Mouse (Mus musculus): ENCODE data around the gene Gbgt1. TPM values are rescaled to one million over a fixed set of nuclear protein-coding genes. Genes with fewer than 3 reads are reported as not detected.
"Not testable (repeated sequence)": the region's sequence is repeated elsewhere in the genome, so short reads cannot be mapped to it uniquely, and the experiment has no call there.

Gene Gbgt1
- polyA plus RNA-seq, 1 experiment from 2014 or later: 1.8 TPM

DNA sequence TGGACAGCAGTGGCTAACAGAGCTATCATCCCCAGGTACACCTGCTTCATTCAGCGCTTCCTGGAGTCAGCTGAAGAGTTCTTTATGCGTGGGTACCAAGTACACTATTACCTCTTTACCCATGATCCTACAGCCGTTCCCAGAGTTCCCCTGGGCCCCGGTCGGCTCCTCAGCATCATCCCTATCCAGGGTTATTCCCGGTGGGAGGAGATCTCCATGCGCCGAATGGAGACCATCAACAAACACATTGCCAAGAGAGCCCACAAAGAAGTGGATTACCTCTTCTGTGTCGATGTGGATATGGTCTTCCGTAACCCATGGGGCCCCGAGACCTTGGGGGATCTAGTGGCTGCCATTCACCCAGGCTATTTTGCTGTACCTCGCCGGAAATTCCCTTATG, 8.0 kb downstream of the Gbgt1 start:
- ATAC-seq (ENCODE audit: borderline replicate concordance, extremely low read depth, low FRiP score, low TSS enrichment): no peak
- no peak overlapping the region for H3K27ac ChIP-seq
- no peaks in the 10 kb centered on the region for H3K9me3 ChIP-seq
- no peaks in the 10 kb centered on the region for H3K4me1 ChIP-seq
- no peak overlapping the region for H3K9ac ChIP-seq
- no peak overlapping the region for H3K4me2 ChIP-seq
- no peaks in the 10 kb centered on the region for H3K27me3 ChIP-seq
- H3K4me3 ChIP-seq: no peak overlapping the region
- H3K36me3 ChIP-seq: no peaks in the 10 kb centered on the region
- 88% methylated on average over 13 of the region's 13 CpGs for WGBS

DNA sequence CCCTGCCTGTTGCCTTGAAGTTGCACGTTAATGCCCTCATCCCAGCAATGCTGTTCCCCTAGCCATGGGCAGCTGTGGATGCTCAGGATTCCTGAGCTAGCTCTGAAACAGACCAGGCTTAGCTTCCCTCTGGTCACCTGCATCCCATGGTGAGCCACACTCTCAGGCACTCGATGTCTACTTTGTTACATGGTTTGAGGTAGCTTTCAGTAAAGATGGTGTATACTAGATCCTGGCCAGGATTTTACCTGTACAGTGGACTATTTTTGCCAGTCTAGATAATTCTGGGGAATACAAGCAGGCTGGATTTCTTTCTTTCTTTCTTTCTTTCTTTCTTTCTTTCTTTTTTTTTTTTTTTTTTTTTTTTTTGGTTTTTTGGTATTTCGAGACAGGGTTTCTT, 9.1 kb downstream of the Gbgt1 start, which contains the start of gene Gm10134:
TSS of gene Gm10134 (plus strand) at position 301 of the 400 bp plus-strand sequence.
- WGBS: 67% methylated on average over 3 of the region's 3 CpGs
- H3K4me2 ChIP-seq: no peak within 1 kb of the TSS
- H3K4me1 ChIP-seq: no peaks in the 10 kb centered on the region
- H3K4me3 ChIP-seq: no peak within 1 kb of the TSS
- 0 out of 2 replicates have a peak, but pooled peaks cover 5% of the 10 kb centered on the region for H3K27me3 ChIP-seq
- no peaks in the 10 kb centered on the region for H3K9me3 ChIP-seq
- ATAC-seq (ENCODE audit: borderline replicate concordance, extremely low read depth, low FRiP score, low TSS enrichment): no peak
- H3K36me3 ChIP-seq: no peaks in the 10 kb centered on the region
- no peak within 1 kb of the TSS for H3K27ac ChIP-seq
- no peak within 1 kb of the TSS for H3K9ac ChIP-seq

DNA sequence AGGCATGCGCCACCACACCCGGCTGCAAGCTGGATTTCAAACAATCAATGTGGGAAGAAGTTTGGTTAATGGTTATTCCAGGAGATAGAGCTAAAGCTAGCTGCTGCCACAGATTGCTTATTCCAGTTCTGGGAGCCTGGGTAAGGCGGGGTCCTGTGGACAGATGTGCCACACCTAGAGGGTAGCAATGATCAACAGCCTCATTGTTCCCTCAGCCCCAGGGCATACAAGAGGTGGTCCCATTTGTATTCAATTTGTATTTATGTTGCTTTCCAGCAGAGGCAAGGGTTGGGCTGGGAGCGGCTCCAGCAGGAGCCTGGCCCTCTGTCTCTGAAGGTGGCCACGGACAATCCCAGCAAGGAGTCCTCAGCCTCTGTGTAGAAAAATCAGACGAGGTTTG, 9.6 kb downstream of the Gbgt1 start:
- no peak for ATAC-seq (ENCODE audit: borderline replicate concordance, extremely low read depth, low FRiP score, low TSS enrichment)
- no peak overlapping the region for H3K9ac ChIP-seq

GRCm38 (mm10) chr2:28511600-28511999, 14.9 kb downstream of the Gbgt1 start:
- H3K36me3 ChIP-seq; H3K9me3 ChIP-seq; H3K4me2 ChIP-seq; H3K27me3 ChIP-seq; H3K4me3 ChIP-seq; H3K9ac ChIP-seq; H3K27ac ChIP-seq; ATAC-seq (ENCODE audit: borderline replicate concordance, extremely low read depth, low FRiP score, low TSS enrichment): not testable (repeated sequence)
- 48% methylated on average over 5 of the region's 5 CpGs for WGBS
- peaks cover 13% of the 10 kb centered on the region for H3K4me1 ChIP-seq

More for the DNA sequence above, 9.6 kb downstream of the Gbgt1 start:
- Histone ChIP-seq H3K4me1 (no peaks in the 10 kb centered on the region), H3K36me3 (no peaks in the 10 kb centered on the region), H3K27me3 (0 out of 2 replicates have a peak, but pooled peaks cover 5% of the 10 kb centered on the region), H3K9me3 (no peaks in the 10 kb centered on the region), H3K27ac (no peak overlapping the region), H3K4me3 (no peak overlapping the region), H3K4me2 (no peak overlapping the region)
- 80% methylated on average over 6 of the region's 6 CpGs for WGBS

- H3K27me3 ChIP-seq: 0 out of 2 replicates have a peak, but pooled peaks cover 5% of the 10 kb centered on the region
- H3K4me2 ChIP-seq: peak within 1 kb of the TSS; percentile 99
- under 1% methylated on average over 61 of the region's 71 CpGs for WGBS
- no peaks in the 10 kb centered on the region for H3K9me3 ChIP-seq
- peak within 1 kb of the TSS; percentile 70 for H3K4me3 ChIP-seq
- H3K27ac ChIP-seq: peak within 1 kb of the TSS; percentile 79
- ATAC-seq (ENCODE audit: borderline replicate concordance, extremely low read depth, low FRiP score, low TSS enrichment): peak; percentile 54
- H3K36me3 ChIP-seq: no peaks in the 10 kb centered on the region
- H3K9ac ChIP-seq: peak within 1 kb of the TSS; percentile 81
- H3K4me1 ChIP-seq: peaks cover 19% of the 10 kb centered on the region
Measured at GRCm38 (mm10) chr2:28512798-28513401, 16.2 kb downstream of the Gbgt1 start, which contains the start of gene Ralgds. Ralgds (plus strand) TSS chr2:28513125.

- H3K4me1 ChIP-seq: peaks cover 19% of the 10 kb centered on the region
- WGBS: 4% methylated on average over 47 of the region's 47 CpGs
- peak; percentile 32 for ATAC-seq (ENCODE audit: borderline replicate concordance, extremely low read depth, low FRiP score, low TSS enrichment)
- peak overlapping the region; percentile 79 for H3K27ac ChIP-seq
- H3K4me3 ChIP-seq: peak overlapping the region; percentile 70
- peak overlapping the region; percentile 99 for H3K4me2 ChIP-seq
- H3K9ac ChIP-seq: peak overlapping the region; percentile 81
- no peaks in the 10 kb centered on the region for H3K36me3 ChIP-seq
- H3K27me3 ChIP-seq: 0 out of 2 replicates have a peak, but pooled peaks cover 5% of the 10 kb centered on the region
- no peaks in the 10 kb centered on the region for H3K9me3 ChIP-seq
Measured at GRCm38 (mm10) chr2:28513431-28514370, 17.0 kb downstream of the Gbgt1 start.

DNA sequence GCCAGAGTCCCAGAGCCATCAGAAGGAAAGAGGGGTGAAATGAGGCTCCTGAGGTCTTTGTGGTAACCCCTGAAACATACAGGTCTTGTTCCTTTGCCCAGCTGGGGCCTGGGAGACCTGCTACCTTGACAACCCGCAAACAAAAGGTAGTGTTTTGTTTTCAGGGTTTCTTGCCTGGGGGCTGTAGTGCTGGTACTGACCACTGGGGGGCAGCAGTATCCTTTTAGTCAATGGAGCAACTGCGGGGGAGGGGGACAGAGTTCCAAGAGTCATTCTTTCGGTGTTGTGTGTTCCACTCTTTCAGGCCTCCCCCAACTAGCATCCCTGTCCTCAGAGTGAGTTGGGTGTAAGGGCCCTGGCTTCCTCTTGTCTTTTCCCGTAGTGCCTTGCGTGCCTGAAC, 17.8 kb downstream of the Gbgt1 start:
- H3K4me1 ChIP-seq: peaks cover 19% of the 10 kb centered on the region
- H3K27me3 ChIP-seq: 0 out of 2 replicates have a peak, but pooled peaks cover 5% of the 10 kb centered on the region
- H3K4me2 ChIP-seq: peak overlapping the region; percentile 99
- no peaks in the 10 kb centered on the region for H3K36me3 ChIP-seq
- peak overlapping the region; percentile 70 for H3K4me3 ChIP-seq
- 17% methylated on average over 5 of the region's 5 CpGs for WGBS
- no peaks in the 10 kb centered on the region for H3K9me3 ChIP-seq
- no peak for ATAC-seq (ENCODE audit: borderline replicate concordance, extremely low read depth, low FRiP score, low TSS enrichment)
- no peak overlapping the region for H3K9ac ChIP-seq
- H3K27ac ChIP-seq: no peak overlapping the region

DNA sequence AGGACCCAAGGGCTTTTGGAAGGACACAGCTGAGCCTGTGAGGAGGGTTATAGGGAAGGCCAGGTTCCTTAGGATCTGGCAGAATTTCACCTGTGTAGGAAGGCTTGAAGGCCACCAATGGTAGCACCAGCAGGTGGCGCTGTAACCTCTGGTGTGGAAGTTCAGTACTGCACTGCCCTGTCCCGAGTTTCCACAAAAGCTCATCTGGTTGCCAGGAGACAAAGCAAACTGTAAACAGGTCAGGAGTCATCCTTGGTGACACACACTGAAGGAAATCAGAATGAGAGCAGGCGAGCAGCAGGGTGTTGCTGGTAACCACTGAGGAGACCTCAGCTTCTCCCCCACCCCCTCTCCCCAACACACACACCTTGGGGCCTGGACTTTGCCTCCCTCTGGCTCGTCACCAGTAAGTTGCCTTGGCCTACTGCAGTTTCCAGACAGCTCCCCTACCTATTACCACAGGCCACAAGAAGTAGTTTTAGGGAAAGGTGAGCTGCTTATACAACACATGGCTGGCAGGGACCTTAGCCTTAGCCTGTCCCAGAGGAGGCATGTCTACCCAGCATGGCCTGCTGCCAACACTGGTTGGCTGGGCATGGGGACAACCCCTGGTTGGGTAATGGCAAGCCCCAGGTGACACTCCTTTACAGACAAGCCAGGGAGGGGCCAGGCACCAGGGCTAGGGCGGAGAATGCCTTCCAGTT, 20.7 kb downstream of the Gbgt1 start:
- H3K9me3 ChIP-seq: no peaks in the 10 kb centered on the region
- 41% methylated on average over 5 of the region's 5 CpGs for WGBS
- H3K36me3 ChIP-seq: no peaks in the 10 kb centered on the region
- H3K27me3 ChIP-seq: no peaks in the 10 kb centered on the region
- no peak overlapping the region for H3K27ac ChIP-seq
- no peak overlapping the region for H3K9ac ChIP-seq
- H3K4me2 ChIP-seq: no peak overlapping the region
- H3K4me3 ChIP-seq: no peak overlapping the region
- no peak for ATAC-seq (ENCODE audit: borderline replicate concordance, extremely low read depth, low FRiP score, low TSS enrichment)
- H3K4me1 ChIP-seq: peaks cover 19% of the 10 kb centered on the region

DNA sequence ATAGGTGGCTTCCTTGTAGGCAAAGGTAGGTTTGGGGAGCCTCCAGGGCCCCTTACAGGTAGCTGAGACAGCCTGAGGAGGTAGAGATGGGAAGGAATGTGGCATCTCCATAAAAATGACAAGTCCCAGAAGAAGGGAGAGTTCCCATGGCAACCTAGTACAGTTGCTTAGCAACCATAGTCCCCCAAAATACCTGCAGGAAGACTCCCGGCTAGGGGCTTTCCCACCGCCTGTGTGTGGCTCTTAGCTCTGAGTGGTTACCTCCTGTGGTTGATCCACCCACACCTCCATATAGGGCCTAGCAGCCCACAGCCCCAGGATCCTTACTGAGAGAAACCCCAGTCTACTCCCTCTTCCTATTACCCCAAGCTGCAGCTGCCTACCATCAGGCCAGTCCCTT, 21.5 kb downstream of the Gbgt1 start:
- WGBS: 68% methylated on average over 2 of the region's 2 CpGs
- Histone ChIP-seq H3K4me3 (no peak overlapping the region), H3K4me2 (no peak overlapping the region), H3K9ac (no peak overlapping the region), H3K27me3 (no peaks in the 10 kb centered on the region), H3K4me1 (peaks cover 21% of the 10 kb centered on the region), H3K36me3 (no peaks in the 10 kb centered on the region), H3K27ac (no peak overlapping the region), H3K9me3 (no peaks in the 10 kb centered on the region)
- ATAC-seq (ENCODE audit: borderline replicate concordance, extremely low read depth, low FRiP score, low TSS enrichment): no peak

- WGBS: 70% methylated on average over 5 of the region's 5 CpGs
Measured at GRCm38 (mm10) chr2:28520581-28520980, 23.9 kb downstream of the Gbgt1 start.

DNA sequence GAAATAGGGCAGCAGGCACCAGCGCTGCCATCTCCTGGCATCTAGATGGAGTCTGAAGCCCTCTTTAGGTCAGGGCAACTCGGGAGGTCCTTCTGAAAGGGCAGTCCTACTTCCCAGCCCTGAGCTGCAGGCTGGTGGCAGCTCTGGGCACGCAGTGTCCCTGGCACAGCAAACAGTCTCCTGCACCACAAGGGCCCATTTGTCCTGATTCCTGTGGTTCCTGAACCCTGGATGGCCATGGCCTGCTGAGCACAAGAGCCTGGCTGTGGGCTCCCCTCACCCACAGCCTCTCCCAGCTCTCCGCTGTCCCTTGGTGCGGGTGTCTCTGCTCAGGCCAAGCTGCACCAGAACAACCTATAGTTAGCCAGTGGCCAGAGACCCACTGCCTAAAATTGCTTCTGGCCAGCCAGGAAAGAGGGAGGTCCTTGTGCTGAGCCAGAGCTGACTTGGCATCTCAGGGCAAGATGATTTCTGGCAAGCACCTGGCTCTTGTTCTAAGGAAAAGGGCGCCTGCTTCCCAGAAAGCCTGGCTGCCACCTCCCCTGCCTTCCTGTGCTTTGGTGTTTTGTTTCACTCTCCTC, 25.0 kb downstream of the Gbgt1 start:
- Histone ChIP-seq H3K36me3 (no peaks in the 10 kb centered on the region), H3K4me3 (no peak overlapping the region), H3K27me3 (no peaks in the 10 kb centered on the region), H3K9me3 (no peaks in the 10 kb centered on the region), H3K27ac (no peak overlapping the region), H3K9ac (0 out of 2 replicates have a peak overlapping the region, but pooled peaks have one; percentile 7), H3K4me2 (no peak overlapping the region), H3K4me1 (peaks cover 42% of the 10 kb centered on the region)
- no peak for ATAC-seq (ENCODE audit: borderline replicate concordance, extremely low read depth, low FRiP score, low TSS enrichment)
- 78% methylated on average over 6 of the region's 6 CpGs for WGBS

More at GRCm38 (mm10) chr2:28520581-28520980, 23.9 kb downstream of the Gbgt1 start:
- Histone ChIP-seq H3K36me3 (no peaks in the 10 kb centered on the region), H3K9ac (no peak overlapping the region), H3K9me3 (no peaks in the 10 kb centered on the region), H3K27me3 (no peaks in the 10 kb centered on the region), H3K4me3 (no peak overlapping the region), H3K4me1 (peaks cover 31% of the 10 kb centered on the region), H3K4me2 (no peak overlapping the region), H3K27ac (no peak overlapping the region)
- ATAC-seq (ENCODE audit: borderline replicate concordance, extremely low read depth, low FRiP score, low TSS enrichment): no peak
